Mouse (Mus musculus): ENCODE data around the gene Spata31d1c. TPM values are rescaled to one million over a fixed set of nuclear protein-coding genes. Genes with fewer than 3 reads are reported as not detected.

The Spata31d1c gene
- not detected in 2 replicates for polyA plus RNA-seq (2015; fragmentation: Nextera tagmentation; extraction: Ambion mirVana)

DNA sequence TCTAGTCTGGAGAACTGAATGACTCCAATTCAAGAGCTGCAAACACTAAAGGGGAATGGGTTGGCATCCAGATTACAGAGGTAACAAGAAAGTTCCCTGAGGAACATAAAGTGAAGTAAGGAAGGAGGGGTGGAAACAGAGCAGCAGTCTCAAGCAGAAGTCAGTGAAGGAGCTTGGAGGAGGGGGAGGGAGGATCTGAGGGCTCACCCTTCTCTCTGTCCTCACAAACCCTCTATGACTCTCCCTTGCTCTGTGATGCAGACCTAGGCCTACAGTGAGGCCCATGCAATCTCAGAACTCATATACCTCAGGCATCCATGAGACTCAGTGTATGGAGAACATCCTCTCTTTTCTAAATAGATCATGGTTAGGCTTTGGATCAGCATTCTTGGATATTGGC lies at the start of gene Spata31d1c:
Gene Spata31d1c (plus strand): TSS at position 301 of the 400 bp plus-strand sequence.
- Histone ChIP-seq H3K4me1 (ENCODE audit: control insufficient read depth, insufficient read depth, low read length) (no peaks in the 10 kb centered on the region), H3K27me3 (ENCODE audit: control insufficient read depth, insufficient read depth, low read depth, low read length) (no peaks in the 10 kb centered on the region), H3K36me3 (ENCODE audit: control insufficient read depth, insufficient read depth, low read length) (no peaks in the 10 kb centered on the region), H3K9me3 (replicated peaks; ENCODE audit: control insufficient read depth, low read length, poor library complexity, severe bottlenecking) (no peaks in the 10 kb centered on the region), H3K4me2 (ENCODE audit: low read length) (no peak within 1 kb of the TSS), H3K9ac (ENCODE audit: low read depth, low read length) (no peak within 1 kb of the TSS), H3K4me3 (ENCODE audit: low read depth, low read length) (no peak within 1 kb of the TSS), H3K27ac (ENCODE audit: low read length) (no peak within 1 kb of the TSS)
- no peak for ATAC-seq

DNA sequence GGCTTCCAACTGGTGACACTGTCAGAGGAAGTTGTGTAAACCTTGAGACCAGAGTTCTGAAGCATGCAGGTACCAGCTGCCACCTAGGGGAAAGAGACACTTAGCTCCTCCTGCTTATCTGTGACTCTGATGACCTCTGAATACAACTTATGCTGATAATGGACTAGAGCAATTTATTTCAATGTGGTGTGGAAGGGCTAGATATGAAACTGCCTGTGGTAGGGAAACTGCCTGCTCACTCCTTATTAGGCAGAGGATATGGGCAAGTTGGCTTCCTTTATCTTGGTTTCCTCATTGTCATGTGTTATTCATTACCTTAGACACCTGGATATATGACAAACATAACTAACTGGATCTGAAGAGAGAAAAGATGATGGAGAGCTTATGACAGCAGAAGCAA lies 44.0 kb upstream of the Spata31d1c start:
- ATAC-seq, result no peak
- Histone ChIP-seq H3K9ac (ENCODE audit: low read depth, low read length) (no peak overlapping the region), H3K4me2 (ENCODE audit: low read length) (no peak overlapping the region), H3K4me1 (ENCODE audit: control insufficient read depth, insufficient read depth, low read length) (no peaks in the 10 kb centered on the region), H3K4me3 (ENCODE audit: low read depth, low read length) (no peak overlapping the region), H3K27me3 (ENCODE audit: control insufficient read depth, insufficient read depth, low read depth, low read length) (no peaks in the 10 kb centered on the region), H3K9me3 (replicated peaks; ENCODE audit: control insufficient read depth, low read length, poor library complexity, severe bottlenecking) (no peaks in the 10 kb centered on the region), H3K36me3 (ENCODE audit: control insufficient read depth, insufficient read depth, low read length) (no peaks in the 10 kb centered on the region), H3K27ac (ENCODE audit: low read length) (no peak overlapping the region)

DNA sequence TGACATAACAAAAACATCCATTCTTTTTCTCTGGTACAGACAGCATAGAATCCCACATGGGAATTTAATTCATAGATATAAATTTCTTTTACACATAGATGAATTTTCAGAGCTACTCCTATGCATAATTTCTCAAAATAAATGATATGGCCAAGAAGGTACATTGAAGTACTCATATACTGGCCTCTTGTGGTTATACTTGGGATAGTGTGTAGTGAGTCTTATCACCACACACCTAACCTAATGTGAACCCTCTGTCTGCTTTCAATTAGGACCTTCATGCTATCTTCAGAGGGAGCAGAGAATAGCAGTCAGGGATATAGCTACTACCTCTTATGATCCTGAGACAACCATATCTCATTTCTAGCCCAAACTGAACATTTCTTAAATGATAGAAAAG lies 27.4 kb upstream of the Spata31d1c start:
- Histone ChIP-seq H3K4me1 (ENCODE audit: control insufficient read depth, insufficient read depth, low read length) (no peaks in the 10 kb centered on the region), H3K9ac (ENCODE audit: low read depth, low read length) (no peak overlapping the region), H3K27ac (ENCODE audit: low read length) (no peak overlapping the region), H3K9me3 (replicated peaks; ENCODE audit: control insufficient read depth, low read length, poor library complexity, severe bottlenecking) (no peaks in the 10 kb centered on the region), H3K36me3 (ENCODE audit: control insufficient read depth, insufficient read depth, low read length) (no peaks in the 10 kb centered on the region), H3K27me3 (ENCODE audit: control insufficient read depth, insufficient read depth, low read depth, low read length) (no peaks in the 10 kb centered on the region), H3K4me3 (ENCODE audit: low read depth, low read length) (no peak overlapping the region), H3K4me2 (ENCODE audit: low read length) (no peak overlapping the region)
- ATAC-seq, result no peak

DNA sequence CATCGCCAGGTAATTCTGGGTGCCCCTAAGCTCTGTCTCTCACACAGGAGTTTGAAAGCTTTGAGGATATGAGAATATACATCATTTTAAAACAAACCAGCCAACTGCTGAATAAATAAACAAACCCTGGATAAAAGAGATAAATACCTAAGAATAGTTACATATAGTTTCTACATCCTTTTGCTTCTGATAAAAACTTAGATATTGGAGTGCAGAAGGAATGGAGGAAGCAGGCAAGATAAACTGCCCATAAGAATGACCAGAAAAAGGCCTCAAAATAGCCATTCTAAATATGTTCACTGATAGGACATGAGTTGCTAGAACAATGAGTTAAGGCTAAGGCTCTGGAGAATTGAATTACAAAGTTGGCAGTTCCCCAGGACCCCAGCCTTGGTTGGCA lies 26.1 kb upstream of the Spata31d1c start:
- no peak overlapping the region for H3K4me3 ChIP-seq (ENCODE audit: low read depth, low read length)
- no peaks in the 10 kb centered on the region for H3K4me1 ChIP-seq (ENCODE audit: control insufficient read depth, insufficient read depth, low read length)
- WGBS, result 83% methylated on average over 1 of the region's 1 CpGs
- H3K27ac ChIP-seq (ENCODE audit: low read length), result no peak overlapping the region
- no peaks in the 10 kb centered on the region for H3K36me3 ChIP-seq (ENCODE audit: control insufficient read depth, insufficient read depth, low read length)
- no peak for ATAC-seq
- no peaks in the 10 kb centered on the region for H3K27me3 ChIP-seq (ENCODE audit: control insufficient read depth, insufficient read depth, low read depth, low read length)
- no peak overlapping the region for H3K9ac ChIP-seq (ENCODE audit: low read depth, low read length)
- no peaks in the 10 kb centered on the region for H3K9me3 ChIP-seq (replicated peaks; ENCODE audit: control insufficient read depth, low read length, poor library complexity, severe bottlenecking)
- no peak overlapping the region for H3K4me2 ChIP-seq (ENCODE audit: low read length)

DNA sequence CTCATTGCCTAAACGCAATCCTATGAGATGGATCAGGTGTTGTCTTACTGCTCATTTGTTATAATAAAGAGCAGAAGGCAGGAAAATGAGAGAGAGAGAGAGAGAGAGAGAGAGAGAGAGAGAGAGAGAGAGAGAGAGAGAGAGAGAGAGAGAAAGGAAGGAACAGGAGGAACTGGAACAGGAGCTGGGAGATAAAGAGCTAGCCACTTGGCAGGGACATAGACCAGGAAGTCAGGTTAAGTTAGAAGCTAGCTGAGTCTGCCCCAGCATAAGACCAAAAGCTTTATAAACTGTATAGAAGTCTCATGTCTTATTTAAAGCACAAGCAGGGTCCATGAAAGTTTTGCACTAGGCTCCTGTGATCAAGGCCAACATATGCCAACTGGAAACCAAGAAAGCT lies 24.9 kb upstream of the Spata31d1c start:
- Histone ChIP-seq H3K27me3 (ENCODE audit: control insufficient read depth, insufficient read depth, low read depth, low read length) (no peaks in the 10 kb centered on the region), H3K4me2 (ENCODE audit: low read length) (no peak overlapping the region), H3K4me1 (ENCODE audit: control insufficient read depth, insufficient read depth, low read length) (no peaks in the 10 kb centered on the region), H3K9ac (ENCODE audit: low read depth, low read length) (no peak overlapping the region), H3K27ac (ENCODE audit: low read length) (no peak overlapping the region), H3K4me3 (ENCODE audit: low read depth, low read length) (no peak overlapping the region), H3K36me3 (ENCODE audit: control insufficient read depth, insufficient read depth, low read length) (no peaks in the 10 kb centered on the region), H3K9me3 (replicated peaks; ENCODE audit: control insufficient read depth, low read length, poor library complexity, severe bottlenecking) (no peaks in the 10 kb centered on the region)
- 67% methylated on average over 1 of the region's 1 CpGs for WGBS
- ATAC-seq, result no peak

DNA sequence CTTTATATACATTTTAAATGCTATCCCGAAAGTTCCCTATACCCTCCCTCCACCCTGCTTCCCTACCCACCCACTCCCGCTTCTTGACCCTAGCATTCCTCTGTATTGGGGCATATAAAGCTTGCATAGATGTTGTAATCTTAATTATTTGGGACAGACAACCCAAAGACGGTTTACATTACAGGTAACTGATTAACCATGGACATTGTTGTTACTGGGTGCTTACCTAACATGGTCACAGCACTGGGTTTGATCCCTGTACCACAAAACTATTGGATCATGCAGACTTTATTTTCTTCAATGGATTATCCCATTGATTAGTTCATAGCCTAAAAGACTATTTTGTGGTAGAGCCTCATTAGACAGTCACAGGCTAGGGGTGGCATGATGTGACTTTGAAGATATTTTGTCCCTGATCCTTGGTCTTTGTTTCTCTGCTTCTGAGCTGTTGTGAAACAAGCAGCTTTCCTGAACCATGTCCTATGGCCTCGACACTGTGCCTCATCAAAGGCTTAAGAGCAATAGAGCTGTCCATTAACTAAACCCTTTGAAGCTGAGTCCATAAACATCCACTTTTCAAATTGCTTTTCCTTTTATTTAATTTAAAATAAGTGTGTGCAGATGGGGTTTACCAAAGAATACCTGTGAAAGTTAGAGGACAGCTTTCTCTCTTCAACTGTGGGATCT lies 21.7 kb upstream of the Spata31d1c start:
- Histone ChIP-seq H3K9ac (ENCODE audit: low read depth, low read length) (no peak overlapping the region), H3K4me1 (ENCODE audit: control insufficient read depth, insufficient read depth, low read length) (no peaks in the 10 kb centered on the region), H3K4me2 (ENCODE audit: low read length) (no peak overlapping the region), H3K4me3 (ENCODE audit: low read depth, low read length) (no peak overlapping the region), H3K27me3 (ENCODE audit: control insufficient read depth, insufficient read depth, low read depth, low read length) (no peaks in the 10 kb centered on the region), H3K36me3 (ENCODE audit: control insufficient read depth, insufficient read depth, low read length) (no peaks in the 10 kb centered on the region), H3K27ac (ENCODE audit: low read length) (no peak overlapping the region), H3K9me3 (replicated peaks; ENCODE audit: control insufficient read depth, low read length, poor library complexity, severe bottlenecking) (no peaks in the 10 kb centered on the region)
- no peak for ATAC-seq
- 64% methylated on average over 4 of the region's 4 CpGs for WGBS

DNA sequence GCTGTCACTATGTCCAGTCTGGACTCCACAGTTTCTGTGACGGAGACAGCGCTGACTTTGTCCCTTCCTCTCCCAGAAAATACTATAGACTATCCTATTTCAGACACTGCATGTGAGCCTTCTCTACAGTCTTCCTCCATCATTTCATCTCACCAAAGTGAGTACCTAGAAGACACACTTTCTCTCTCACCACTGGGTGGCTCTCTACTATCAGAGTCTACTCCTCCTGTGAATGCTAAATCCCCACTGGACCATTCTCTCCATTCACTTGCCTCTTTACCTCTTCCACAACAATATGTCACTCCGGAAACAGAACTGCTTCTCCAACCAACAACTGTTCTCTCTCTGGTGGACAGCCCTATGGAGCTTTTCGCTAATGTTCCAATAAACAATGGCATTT lies 2.2 kb downstream of the Spata31d1c start:
- H3K36me3 ChIP-seq (ENCODE audit: control insufficient read depth, insufficient read depth, low read length), result no peaks in the 10 kb centered on the region
- H3K27me3 ChIP-seq (ENCODE audit: control insufficient read depth, insufficient read depth, low read depth, low read length), result no peaks in the 10 kb centered on the region
- H3K4me2 ChIP-seq (ENCODE audit: low read length), result no peak overlapping the region
- no peak overlapping the region for H3K9ac ChIP-seq (ENCODE audit: low read depth, low read length)
- no peak overlapping the region for H3K4me3 ChIP-seq (ENCODE audit: low read depth, low read length)
- 65% methylated on average over 4 of the region's 4 CpGs for WGBS
- no peak overlapping the region for H3K27ac ChIP-seq (ENCODE audit: low read length)
- no peaks in the 10 kb centered on the region for H3K4me1 ChIP-seq (ENCODE audit: control insufficient read depth, insufficient read depth, low read length)
- no peak for ATAC-seq
- H3K9me3 ChIP-seq (replicated peaks; ENCODE audit: control insufficient read depth, low read length, poor library complexity, severe bottlenecking), result no peaks in the 10 kb centered on the region

DNA sequence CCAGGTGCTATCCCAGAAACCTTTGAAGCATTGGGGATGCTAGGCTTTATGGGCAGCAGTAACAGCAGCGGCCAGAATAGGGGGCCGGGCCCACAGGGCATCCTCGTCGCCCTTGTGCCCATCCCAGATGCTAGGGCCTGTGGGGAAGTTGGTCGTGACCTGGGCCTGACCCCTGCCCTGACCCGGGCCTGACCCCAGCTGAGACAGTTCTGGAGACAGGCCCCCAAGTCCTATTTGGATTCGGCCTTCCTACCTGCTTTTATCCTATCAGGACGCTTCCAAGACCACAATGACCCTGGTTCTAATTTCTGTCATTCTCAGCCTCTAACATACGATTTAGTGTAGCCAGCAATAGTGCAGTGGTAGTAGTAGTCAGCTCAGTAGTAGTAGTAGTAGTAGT lies 19.8 kb downstream of the Spata31d1c start, which contains the start of gene Prss47:
Gene Prss47 (minus strand): TSS at position 101 of the 400 bp plus-strand sequence.
- Histone ChIP-seq H3K4me1 (ENCODE audit: control insufficient read depth, insufficient read depth, low read length) (no peaks in the 10 kb centered on the region), H3K9me3 (replicated peaks; ENCODE audit: control insufficient read depth, low read length, poor library complexity, severe bottlenecking) (0 out of 2 replicates have a peak, but pooled peaks cover 3% of the 10 kb centered on the region), H3K4me2 (ENCODE audit: low read length) (no peak within 1 kb of the TSS), H3K27me3 (ENCODE audit: control insufficient read depth, insufficient read depth, low read depth, low read length) (no peaks in the 10 kb centered on the region), H3K36me3 (ENCODE audit: control insufficient read depth, insufficient read depth, low read length) (no peaks in the 10 kb centered on the region), H3K4me3 (ENCODE audit: low read depth, low read length) (no peak within 1 kb of the TSS), H3K27ac (ENCODE audit: low read length) (no peak within 1 kb of the TSS), H3K9ac (ENCODE audit: low read depth, low read length) (no peak within 1 kb of the TSS)
- WGBS, result 87% methylated on average over 9 of the region's 9 CpGs
- no peak for ATAC-seq

DNA sequence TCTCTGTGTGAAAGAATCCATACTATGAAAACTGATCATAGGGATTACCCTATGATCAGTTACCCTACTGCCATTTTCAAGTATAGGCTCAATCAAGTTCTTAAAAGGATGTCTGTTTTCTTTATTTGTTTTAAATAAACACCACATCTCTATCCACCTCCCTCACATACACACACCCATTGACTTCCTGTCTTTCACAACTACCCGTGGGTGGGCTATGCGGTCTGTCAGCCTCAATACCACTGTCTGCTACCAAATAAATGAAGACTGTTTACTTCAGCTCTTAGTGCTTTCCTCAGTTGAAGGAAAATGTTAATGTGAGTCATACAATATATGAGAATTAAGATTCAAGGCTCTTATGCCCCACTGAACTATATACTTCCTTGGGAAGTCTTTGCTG lies 37.1 kb downstream of the Spata31d1c start:
- Histone ChIP-seq H3K27me3 (ENCODE audit: control insufficient read depth, insufficient read depth, low read depth, low read length) (no peaks in the 10 kb centered on the region), H3K36me3 (ENCODE audit: control insufficient read depth, insufficient read depth, low read length) (peaks cover 17% of the 10 kb centered on the region), H3K9me3 (replicated peaks; ENCODE audit: control insufficient read depth, low read length, poor library complexity, severe bottlenecking) (no peaks in the 10 kb centered on the region), H3K4me2 (ENCODE audit: low read length) (no peak overlapping the region), H3K4me3 (ENCODE audit: low read depth, low read length) (no peak overlapping the region), H3K27ac (ENCODE audit: low read length) (no peak overlapping the region), H3K4me1 (ENCODE audit: control insufficient read depth, insufficient read depth, low read length) (no peaks in the 10 kb centered on the region), H3K9ac (ENCODE audit: low read depth, low read length) (no peak overlapping the region)
- 97% methylated on average over 2 of the region's 2 CpGs for WGBS
- no peak for ATAC-seq

All from midbrain, embryonic 16.5 days (tissue).